Mouse (Mus musculus) bone marrow, adult 2 months (tissue): ENCODE measurements around the gene Uncx. TPM values are rescaled to one million over a fixed set of nuclear protein-coding genes. Genes with fewer than 3 reads are reported as not detected.

ENCODE experiments used
- H3K27ac ChIP-seq: fragments of 200-500 bp; 2 replicates; pipeline ENCODE4 v1.5.1; 2012; ENCODE audit warnings: low read depth, mild to moderate bottlenecking, control low read depth, inconsistent platforms, low read length; ENCODE audit not compliant: control insufficient read depth, poor library complexity, insufficient read depth
- H3K4me1 ChIP-seq: fragments of 200-500 bp; 2 replicates; pipeline ENCODE4 v1.6.1; 2011; ENCODE audit warnings: low read length; ENCODE audit not compliant: control insufficient read depth, insufficient read depth
- H3K4me3 ChIP-seq: fragments of 200-500 bp; replicated peaks from 2 replicates; pipeline ENCODE3; 2011; ENCODE audit warnings: mild to moderate bottlenecking, low read depth, low read length, control low read depth; ENCODE audit not compliant: control insufficient read depth
- CTCF ChIP-seq: fragments of 200-500 bp; IDR thresholded peaks from 2 replicates; pipeline ENCODE4 v1.5.1; 2011; ENCODE audit warnings: low read length, control low read depth; ENCODE audit not compliant: control insufficient read depth, insufficient read depth
- POLR2A ChIP-seq: fragments of 200-500 bp; IDR thresholded peaks from 2 replicates; pipeline ENCODE4 v1.6.1; 2011; ENCODE audit warnings: low read depth, mild to moderate bottlenecking, control low read depth, low read length, borderline replicate concordance; ENCODE audit not compliant: control insufficient read depth
- WGBS: fragments of 180-500 bp; shearing (Covaris S2); methylation state at CpG from one replicate; pipeline ENCODE4 v1.1.7; 2018; 5-methylcytosine and 5-hydroxymethylcytosine counted together
- polyA plus RNA-seq: library from polyadenylated mRNA; stranded (reverse); fragments of >200 nt; gene quantifications from 2 replicates; pipeline ENCODE4 v1.2.4, GENCODE M21; 2011; ENCODE audit warnings: low replicate concordance; ENCODE audit not compliant: missing spikeins, insufficient read depth, insufficient read length

Gene Uncx
- polyA plus RNA-seq, 1 experiment: not detected

DNA sequence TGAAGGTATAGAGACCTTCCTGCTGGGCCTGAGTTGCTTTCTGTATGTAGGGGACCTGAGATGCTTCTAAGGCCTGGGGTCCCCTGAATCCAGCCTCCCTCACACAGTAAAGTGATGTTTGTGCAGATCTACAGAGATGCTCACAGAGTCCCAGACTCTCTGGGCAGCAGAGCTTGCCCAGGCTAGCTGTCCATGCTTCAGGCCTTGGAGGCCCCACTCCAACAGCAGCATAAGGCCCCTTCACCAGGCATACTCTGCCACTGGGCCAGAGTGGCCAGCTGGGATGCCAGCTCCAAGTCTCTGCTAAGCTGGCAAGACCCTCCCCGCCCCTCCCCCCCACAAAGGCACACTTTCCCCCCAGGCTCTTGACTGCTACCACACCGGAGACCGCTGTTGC is 5.6 kb upstream of the Uncx start:
- Histone ChIP-seq H3K27ac (no peak overlapping the region), H3K4me1 (no peaks in the 10 kb centered on the region), H3K4me3 (no peak overlapping the region)
- no peak for TF ChIP-seq CTCF
- WGBS: 29% methylated on average over 3 of the region's 3 CpGs

DNA sequence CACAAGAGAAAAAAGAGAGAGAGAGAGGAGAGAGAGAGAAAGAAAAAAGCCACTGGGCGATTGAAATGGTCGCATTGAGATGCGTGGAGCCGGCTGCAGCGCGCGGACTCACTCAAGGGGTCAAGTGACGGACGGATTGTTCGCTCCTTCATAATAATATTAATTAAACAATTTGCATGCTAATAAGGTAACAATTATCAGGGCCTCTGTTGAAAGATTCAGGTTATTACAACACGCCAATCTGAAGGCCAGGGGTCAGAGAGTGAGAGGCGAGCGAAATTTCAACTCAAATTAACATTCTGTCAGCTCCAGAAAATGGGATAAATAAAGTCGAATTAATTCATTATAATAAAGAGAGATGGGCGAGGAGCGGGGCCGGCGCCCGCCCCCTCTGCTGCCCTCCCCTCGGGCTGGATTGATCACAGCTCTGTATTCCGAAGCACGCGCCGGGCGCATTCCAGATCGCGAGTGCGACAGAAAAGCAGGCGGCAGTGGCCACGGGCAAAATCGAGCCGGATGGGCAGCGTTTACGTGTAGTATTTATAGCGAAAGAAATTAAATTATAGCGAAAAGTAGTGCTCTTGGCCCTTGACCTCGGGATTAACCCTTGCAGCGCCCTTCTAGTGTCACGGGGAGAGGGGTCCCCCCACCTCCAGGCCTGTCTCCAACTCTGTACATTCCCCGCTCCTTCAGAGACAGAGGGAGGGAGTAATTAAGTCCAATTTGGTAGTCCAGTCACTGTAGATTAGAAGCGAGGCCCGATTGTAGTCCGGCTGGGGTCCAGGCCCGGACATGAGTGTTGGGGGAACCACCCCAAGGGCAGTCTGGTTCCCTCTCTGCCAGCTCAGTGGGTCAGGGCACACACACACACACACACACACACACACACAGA is 1.9 kb upstream of the Uncx start:
- H3K27ac ChIP-seq: no peak overlapping the region
- 11% methylated on average over 44 of the region's 44 CpGs for WGBS
- no peak overlapping the region for H3K4me3 ChIP-seq
- no peaks in the 10 kb centered on the region for H3K4me1 ChIP-seq
- no peak for TF ChIP-seq POLR2A
- TF ChIP-seq CTCF: no peak

DNA sequence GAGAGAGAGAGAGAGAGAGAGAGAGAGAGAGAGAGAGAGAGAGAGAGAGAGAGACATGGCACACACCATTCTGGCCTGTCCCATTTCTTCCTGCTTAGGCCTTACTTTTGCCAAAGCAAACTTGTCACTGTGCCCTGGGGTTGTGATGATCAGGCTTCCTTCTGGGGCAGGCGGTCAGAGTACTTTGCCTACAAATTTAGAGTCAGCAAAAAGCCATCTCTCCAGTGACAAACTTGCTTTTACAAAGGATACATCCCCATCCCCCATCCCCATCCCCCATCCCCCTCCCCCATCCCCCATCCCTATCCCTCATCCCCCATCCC is 1.3 kb upstream of the Uncx start:
- TF ChIP-seq POLR2A (no peak), CTCF (no peak)
- Histone ChIP-seq H3K4me3 (no peak overlapping the region), H3K4me1 (no peaks in the 10 kb centered on the region), H3K27ac (no peak overlapping the region)
- WGBS: 12% methylated on average over 1 of the region's 1 CpGs

DNA sequence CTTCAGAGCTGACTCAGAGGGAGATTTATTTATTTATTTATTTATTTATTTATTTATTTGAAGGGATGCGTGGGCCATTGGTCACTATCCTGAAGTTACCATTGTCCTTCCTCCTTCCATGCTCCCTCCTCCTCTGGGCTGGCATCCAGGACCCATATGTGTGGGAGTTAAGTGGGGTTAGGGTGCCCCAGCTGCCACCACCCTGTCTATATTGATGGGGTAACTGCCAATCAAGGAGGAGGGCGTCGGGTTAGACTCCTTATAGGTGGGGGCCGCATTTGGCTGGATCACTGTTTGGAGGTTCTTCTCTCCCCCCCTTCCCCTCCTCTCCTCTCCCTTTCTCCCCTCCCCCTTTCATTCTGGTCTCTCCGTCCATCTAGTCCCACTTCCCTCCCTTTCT is 738 bp upstream of the Uncx start:
- TF ChIP-seq POLR2A (no peak), CTCF (no peak)
- 4% methylated on average over 5 of the region's 5 CpGs for WGBS
- Histone ChIP-seq H3K4me3 (no peak overlapping the region), H3K27ac (no peak overlapping the region), H3K4me1 (no peaks in the 10 kb centered on the region)

DNA sequence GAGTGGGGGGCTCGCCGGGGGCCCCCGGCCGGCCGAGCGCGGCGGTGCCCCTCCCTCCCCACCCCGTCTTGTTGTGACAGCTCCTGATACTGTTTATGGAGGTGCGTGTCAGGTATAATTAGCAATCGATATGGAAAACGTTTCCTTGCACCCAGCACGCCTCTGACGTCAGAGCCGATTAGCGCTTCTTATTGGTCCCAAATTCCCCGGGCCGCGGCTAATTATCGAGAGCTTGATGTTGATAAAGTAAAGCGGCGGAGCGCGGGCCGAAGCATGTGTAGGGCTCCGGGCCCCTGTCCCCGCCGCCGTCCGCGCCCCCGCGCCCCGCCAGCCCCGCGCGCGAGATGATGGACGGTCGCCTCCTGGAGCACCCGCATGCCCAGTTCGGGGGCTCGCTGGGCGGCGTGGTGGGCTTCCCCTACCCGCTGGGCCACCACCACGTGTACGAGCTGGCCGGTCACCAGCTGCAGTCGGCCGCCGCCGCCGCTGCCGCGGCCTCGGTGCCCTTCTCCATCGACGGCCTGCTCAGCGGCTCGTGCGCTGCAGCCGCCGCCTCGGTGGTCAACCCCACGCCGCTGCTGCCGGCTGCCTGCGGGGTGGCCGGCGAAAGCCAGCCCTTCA is 466 bp downstream of the Uncx start:
- H3K4me3 ChIP-seq: no peak overlapping the region
- TF ChIP-seq CTCF: no peak
- TF ChIP-seq POLR2A: no peak
- H3K27ac ChIP-seq: no peak overlapping the region
- 3% methylated on average over 70 of the region's 71 CpGs for WGBS
- no peaks in the 10 kb centered on the region for H3K4me1 ChIP-seq

DNA sequence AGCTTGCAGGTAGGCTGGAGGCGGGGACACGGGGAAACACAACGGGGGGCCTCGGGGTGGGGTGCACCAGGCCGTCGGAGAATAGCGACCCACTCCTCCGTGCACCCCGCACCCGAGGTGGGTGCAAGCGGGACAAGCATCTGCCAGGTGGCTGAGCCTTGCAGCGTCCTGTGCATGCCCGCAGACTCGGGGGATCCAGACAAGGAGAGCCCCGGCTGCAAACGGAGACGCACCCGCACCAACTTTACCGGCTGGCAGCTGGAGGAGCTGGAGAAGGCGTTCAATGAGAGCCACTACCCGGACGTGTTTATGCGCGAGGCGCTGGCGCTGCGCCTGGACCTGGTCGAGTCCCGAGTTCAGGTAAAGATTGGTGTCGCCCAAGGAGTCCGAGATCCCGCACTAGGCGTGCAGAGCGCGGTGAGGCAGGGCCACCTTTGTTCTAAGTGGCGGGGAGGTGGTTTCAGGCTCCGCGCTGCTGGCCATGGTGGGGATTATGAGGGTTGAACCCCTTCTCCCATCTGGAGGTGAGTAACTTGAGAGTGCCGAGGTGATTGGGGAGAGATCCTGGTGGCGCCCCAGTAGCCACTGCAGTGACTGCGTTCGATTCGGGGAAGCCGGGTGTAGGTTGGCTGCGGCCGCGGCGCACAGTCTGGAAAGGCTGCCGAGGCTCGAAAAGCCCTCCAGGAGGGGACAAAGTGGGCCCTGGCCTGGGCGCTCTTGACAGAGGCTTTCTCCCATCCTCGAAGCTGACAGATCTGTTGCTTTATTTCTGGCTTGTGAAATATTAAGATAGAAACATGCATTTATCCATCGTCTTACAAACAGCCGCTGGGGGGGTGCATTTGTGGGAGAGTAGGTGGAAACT is 1.2 kb downstream of the Uncx start:
- TF ChIP-seq POLR2A (no peak), CTCF (no peak)

DNA sequence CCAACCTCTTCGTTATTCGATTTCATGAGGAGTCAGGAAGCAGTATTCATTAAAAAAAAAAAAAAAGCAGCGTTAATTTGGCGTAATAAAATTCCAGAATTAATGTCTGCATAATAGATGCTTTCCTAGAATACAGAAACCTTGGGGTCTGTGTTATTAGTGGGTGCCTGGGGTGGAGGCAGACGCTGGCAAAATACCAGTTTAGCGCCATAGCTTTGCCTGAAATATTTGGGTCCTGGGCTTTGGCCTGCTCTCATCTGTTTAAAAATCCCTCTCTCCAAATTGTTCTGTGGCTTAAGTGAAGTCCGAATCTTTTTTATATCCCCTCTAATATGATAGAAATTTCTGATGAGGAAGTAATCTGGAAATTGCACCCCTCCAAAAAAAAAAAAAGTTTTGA is 1.9 kb downstream of the Uncx start:
- TF ChIP-seq CTCF (no peak), POLR2A (no peak)
- H3K4me1 ChIP-seq: no peaks in the 10 kb centered on the region
- WGBS: 7% methylated on average over 7 of the region's 7 CpGs
- no peak overlapping the region for H3K27ac ChIP-seq
- H3K4me3 ChIP-seq: no peak overlapping the region

More for the DNA sequence above, 1.2 kb downstream of the Uncx start:
- Histone ChIP-seq H3K4me3 (no peak overlapping the region), H3K4me1 (no peaks in the 10 kb centered on the region), H3K27ac (no peak overlapping the region; the same call in 1 of the 2 replicates)
- WGBS: 3% methylated on average over 54 of the region's 54 CpGs
